Mouse (Mus musculus) thymus, postnatal 4 days (tissue): ENCODE measurements around the gene Cav1.

Experiments
- DNase-seq: peaks from one replicate; pipeline ENCODE4 v3.0.0; 2021

The Cav1 gene

DNA sequence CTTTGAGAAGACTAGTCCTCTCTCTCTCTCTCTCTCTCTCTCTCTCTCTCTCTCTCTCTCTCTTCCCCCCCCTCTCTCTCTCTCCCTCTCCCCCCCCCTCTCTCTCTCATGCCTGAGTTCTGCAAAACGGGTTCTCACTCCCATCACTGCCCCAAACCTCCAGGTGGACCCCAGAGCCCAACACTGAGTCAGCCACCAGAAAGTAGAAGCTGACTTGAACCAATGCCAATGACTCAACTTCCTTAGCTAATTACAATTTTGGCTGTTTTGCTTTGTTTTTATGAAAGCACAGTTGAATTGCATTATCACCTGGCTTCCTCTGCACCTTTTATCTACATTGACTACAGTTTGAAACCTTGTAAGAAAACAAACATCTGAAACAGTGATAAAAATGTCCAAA is 11.8 kb downstream of the Cav1 start:
- DNase-seq: no peak

DNA sequence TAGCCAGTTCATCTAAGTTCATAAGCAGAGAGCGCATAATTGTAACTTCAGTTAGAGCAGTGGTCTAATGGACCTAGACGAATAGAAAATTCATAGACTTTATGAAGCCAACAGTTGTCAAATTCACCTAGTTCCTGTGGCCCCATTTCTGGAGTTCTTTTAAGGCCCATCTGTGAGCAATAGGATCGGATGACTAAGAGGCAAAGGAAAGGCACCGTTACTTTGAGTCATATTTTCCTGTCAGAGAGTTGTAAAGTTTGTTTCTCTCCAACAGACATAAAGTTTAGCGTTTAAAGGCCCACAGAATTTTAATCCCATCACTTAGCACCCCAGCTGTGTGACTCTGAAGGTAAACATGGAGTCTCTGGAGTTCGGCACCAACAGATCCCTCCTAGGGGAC is 15.8 kb downstream of the Cav1 start:
- DNase-seq: no peak

DNA sequence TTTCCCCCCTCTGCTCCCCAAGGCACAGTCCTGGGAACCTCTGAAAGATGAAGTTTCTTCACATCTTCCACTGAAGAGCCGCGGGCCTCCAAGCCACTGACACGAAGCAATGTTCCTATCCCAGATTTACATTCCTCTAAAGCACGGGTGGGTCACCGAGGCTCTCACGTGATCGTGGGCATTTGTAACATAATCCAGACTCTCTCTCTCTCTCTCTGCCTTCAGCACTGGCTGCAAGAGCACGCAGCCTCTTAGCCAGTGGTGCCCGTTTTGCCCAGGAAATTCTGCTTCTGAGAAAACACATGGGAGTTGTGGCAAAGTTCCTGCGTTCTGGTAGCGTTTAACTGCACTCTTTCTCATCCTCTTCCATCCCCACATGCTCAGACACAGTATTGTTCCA is 21.1 kb downstream of the Cav1 start:
- DNase-seq: no peak

DNA sequence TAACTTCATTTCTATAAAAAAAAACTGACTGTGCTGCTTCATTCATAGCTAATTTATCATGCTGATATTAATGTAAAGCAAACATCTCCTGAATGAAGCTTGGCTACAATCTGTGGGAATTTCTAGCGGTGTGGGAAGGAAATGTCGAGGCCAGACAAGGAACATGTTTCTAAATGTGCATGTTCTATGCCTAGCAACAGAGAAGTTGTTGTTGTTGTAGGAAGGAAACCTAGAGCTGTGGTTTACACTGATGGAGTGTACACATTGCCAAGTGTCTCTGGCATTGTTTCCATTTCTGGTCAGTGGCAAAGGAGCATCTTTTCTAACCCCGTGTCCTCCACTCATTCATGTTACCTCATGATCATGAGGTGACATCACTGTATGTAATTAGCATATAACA is 23.7 kb downstream of the Cav1 start:
- DNase-seq: no peak

DNA sequence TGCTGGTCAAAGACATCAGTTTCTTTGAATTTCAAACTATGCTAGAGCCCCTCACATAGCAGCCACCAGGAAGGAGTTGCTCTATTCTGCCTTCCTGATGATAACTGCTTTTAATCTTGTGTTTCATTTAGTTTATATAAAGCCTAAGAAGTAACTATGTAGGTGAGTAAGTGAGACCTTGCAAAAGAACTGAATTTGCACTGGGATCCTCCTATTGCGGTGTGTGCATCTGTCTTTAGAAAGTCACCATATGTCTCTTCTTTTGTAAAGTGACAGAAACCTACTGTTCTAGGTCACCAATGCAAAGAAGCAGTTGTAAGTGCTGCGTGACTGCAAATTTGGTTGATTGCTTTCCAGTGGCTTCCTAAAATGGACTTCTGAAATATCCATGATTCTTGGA is 31.6 kb downstream of the Cav1 start:
- DNase-seq: no peak

DNA sequence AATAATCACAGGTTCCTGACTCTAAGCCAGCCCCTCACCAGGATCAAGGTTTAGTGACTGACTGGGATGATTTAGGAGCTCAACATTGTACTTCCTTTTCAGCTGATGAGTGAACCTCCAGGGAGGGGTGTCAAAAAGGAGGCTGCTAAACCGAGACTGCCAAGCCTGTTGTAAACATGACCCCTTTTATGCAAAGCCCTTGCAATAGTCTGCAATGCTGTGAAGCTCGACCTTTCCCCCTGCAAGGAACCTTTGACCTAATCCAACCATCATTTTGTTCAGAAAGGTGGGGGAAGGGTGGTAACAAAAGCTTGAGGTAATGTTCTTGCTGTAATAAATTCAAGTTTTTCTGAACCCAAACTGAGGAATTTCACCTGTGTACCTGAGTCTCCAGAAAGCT is 34.3 kb downstream of the Cav1 start:
- no peak for DNase-seq

DNA sequence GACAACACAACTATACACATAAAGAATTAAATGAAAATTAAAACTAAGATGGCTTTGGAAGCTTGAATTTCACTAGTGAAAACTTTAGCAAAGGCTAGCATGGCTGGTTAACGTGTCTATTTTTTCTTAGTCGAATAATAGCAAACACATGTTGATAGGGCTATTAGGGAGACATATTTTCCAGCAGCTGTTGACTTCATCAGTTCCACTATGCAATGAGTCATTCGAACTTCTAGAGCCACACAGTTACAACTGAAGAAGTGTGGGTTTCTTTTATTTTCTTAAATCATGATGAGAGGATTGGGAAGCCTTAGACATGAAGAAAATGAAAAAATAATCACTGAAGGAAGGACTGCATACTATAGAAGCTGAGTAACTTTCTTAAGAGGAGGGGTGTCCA is 41.9 kb downstream of the Cav1 start:
- DNase-seq: no peak

DNA sequence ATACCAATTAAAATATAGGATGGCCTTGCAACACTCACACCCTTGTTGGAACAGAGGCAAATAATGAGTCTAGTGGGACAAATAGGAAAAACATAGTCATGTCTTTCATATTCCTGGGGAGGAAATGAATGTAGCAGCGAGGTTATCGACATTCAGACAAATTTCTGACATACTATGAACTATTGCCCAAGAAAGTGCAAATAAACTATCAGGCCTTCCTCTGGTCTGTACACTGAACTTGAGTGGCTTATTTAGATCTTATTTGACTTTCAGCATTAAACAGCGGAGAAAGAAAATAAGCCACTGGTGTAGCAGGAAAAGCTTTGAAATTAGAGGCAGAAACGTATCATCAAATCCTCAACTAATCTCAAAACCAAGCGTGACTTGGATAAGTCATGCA is 44.7 kb downstream of the Cav1 start:
- no peak for DNase-seq

DNA sequence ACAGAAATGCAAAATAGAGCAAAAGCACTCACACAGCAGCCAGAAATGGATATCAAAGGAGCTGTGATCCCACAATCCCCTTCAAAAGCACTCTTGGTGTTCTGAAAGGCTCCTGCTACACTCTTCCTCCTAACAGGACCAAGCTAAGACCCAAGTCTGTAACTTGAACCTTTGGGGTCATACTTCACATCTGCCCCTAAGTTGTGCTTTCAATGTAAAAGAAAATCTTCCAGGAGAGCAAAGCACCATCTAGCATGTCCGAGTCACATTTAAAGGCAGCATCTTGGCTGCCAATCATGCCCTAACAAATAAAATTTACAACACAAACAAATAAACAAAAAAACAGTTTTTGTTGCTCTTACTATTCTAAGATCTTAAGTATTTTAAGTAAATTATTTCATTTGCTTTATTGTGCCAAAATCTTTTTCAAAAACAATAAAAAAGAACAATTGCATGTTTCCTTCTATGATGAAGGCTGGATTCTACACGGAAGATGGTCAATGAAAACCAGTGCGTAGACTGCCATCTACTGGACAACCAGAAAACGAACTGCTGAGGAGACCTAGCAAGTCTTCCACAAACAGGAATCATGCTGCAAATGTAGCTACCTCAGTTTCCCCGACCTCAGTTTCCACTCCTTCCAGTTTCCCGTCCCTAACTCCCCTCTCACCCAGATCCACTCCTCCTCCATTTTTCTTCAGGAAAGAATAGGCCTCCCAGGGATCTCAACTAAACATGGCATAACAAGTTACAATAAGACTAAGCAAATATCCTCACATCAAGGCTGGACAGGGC is 53.0 kb downstream of the Cav1 start:
- peak; percentile 13 for DNase-seq

DNA sequence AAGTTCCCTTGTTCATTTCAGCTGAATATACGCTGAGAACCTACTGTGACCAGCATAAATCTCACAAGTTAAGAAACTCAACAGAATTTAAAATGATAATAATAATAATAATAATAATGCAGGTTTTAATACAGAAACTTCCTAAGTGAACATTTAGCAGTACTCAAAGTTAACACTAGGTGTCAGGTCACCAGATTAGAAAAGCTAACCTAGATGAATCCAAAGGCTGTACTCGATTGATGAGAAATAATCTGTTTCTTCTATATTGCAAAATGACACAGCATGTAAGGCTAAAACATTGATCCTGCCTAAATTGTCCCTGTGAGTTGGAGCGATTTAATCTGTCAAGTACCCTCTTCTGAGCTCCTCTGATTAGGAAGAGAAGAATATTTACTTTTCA is 56.6 kb downstream of the Cav1 start:
- no peak for DNase-seq

DNA sequence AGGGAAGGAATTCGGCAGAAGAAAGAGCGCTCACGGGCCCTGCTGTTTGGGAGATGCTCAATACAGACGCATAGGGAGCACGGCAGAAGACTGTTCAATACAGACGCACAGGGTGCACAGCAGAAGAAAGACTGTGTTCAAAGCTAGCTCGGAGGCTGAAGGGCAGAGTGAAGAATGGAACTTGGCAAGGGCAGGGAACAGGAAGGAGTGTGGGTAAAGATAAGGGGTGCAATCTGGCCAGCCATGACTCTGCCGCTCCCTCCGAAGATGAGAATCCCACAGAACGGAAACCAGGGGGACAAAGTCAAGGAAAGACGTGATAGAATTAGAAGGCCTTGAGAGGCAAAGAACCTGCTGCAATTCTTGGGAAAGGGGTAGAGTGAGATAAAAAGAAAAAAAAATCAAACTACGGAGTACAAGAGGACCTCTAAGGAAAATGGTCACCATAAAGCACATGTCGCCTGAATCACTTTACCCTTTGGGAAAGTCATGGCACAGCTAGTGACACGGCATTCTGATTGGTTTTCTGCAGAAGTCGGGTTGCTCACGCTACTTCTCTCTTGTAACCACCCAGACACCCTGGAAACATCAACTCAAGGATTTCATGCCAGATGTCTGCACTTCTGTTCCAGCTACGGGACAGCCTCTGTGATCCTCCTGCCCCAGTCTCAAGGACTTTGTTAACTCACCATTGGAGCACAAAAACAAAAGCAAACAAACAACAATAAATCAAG is 57.5 kb downstream of the Cav1 start:
- no peak for DNase-seq

DNA sequence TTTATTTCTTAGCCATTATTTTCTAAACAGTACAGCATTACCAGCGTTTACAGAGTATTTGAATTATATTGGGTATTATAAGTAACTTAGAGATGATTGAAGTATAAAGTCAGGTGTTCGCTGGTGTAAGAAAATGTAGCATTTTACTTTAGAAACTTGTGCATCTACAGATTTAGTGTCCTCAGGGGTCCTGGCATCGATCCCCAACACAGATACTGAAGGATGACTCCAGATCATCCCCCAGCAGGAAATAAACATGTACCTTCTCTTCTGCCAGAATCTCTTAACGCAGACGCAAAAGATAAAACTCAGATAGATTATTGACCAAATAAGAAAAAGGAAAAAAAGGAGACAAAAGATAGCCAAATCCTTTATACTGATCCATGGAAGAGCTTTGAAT is 68.2 kb downstream of the Cav1 start:
- DNase-seq: no peak

DNA sequence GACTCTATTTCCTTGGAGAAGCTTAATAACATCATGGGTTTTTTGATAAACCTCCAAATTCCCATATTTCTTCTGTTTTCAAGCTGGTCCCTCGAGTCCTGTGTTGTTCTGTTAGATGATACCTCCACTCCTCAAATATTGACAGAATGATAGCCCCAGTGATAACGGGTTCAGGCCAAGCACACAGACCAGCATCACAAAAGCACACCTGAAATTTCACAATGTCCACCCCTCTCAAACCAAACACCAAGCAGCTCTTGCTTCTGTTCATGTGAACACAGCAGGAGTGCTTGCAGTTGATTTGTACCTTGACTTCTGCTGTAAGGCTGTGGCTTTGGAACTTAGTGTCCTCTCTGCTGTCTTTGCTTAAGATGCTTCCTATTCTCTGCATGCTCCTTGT is 71.2 kb downstream of the Cav1 start:
- no peak for DNase-seq

DNA sequence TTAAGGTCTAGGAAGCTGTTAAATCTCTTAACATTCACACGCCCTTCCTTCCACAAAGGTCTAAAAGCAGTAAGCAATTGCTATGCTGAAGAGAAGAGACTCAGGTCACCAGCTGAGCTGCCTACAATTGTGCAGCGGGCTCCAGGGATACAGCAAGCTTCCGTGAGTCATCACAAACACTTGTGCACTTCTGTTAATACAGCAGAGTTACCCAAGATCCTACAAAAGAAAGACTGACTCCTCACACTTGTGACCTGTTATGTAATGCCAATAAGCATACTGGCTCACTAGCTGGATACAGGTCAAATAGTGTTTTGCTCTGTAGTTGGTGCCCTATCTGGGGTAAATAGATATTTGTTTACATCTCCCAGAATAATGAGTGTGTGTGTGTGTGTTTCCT is 74.0 kb downstream of the Cav1 start:
- DNase-seq: no peak

DNA sequence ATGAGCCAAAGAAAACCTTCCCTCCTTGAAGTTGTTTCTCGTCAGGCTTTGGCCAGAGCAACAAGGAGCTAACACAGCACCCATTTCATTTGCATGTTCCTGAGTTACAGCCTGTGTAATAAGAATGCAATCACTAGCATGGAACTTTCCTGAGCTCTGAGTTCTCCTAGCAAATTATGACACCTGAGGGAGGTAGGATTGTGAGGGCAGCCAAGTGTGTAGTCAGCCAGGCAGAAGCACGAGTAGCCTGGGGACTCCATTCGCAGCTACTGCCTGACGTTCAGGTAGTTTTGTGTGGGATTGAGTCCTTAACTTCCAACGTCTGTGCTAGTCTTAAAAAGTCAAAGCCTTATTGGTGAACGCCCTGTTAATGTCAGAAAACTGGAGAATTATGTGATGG is 75.6 kb downstream of the Cav1 start:
- DNase-seq: no peak

DNA sequence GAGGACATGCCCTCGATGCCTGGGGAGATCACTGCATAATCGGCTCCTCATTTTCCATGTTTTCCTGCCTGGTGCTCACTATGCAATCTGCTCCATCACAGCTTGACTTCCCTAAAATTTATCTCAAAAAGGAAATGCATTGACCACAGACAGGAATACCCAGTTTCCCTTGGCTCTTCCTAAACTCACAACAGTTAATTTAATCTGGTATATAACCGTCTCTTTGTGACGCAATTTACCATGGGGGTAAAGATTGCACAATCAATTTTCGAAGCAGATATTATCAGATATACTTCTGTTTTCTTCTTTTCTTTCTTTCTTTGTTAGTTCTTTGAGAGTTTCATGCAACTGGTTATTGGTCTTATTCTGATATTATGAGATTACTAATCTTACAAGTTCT is 79.4 kb downstream of the Cav1 start:
- DNase-seq: no peak

DNA sequence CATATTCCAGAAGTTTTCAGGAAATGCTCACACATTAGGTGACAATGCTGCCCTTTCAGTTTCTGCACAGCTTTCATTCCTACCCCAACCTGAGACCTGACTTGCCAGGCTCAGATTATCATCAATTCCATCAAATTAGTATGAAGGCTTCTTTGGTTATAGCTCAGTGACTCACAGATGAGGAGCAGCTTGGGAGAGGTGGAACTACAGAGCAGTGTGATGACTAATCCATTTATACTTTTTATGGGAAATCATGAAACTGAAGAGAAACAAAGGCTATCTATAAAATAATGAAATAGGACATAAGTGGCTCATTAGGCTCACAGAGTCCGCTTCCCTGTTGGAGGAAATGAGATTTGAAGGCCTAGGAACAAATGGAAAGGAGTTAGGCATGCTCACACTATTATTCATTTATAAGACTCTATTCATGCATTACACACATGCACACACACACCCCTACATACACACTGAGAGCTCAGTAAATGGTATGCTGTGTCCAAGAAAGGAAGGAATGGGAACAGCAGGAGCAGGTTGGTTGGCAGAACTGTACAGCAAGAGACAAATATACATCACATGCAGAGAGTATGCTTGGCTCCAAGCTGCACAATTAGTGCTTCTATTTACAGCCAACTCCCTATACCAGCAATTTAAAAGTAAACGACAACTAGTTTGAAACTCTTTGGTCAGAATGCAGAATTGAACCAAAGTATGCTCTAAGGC is 82.0 kb downstream of the Cav1 start:
- no peak for DNase-seq
